Mouse (Mus musculus) heart, embryonic 13.5 days (tissue): Measurements from ENCODE around the gene Dgat2. TPM values are rescaled to one million over a fixed set of nuclear protein-coding genes. Genes with fewer than 3 reads are reported as not detected.

Experiments
- ATAC-seq: fragments of 200-750 bp; cut with Nextera tagmentation; 2 replicates; pipeline ENCODE4 v1.8.0; 2017; ENCODE audit warnings: moderate TSS enrichment; ENCODE audit not compliant: insufficient number of reproducible peaks, low FRiP score, low TSS enrichment; ENCODE audit errors: extremely low read depth
- H3K27ac ChIP-seq: fragments of 300-500 bp; sonication (generic); replicated peaks from 2 replicates; pipeline ENCODE4 v1.5.1; 2015; ENCODE audit warnings: moderate library complexity, mild to moderate bottlenecking, inconsistent platforms
- H3K27me3 ChIP-seq: fragments of 300-500 bp; sonication (generic); replicated peaks from 2 replicates; pipeline ENCODE4 v1.6.1; 2015; ENCODE audit warnings: mild to moderate bottlenecking, inconsistent platforms
- H3K36me3 ChIP-seq: fragments of 300-500 bp; sonication (generic); 2 replicates; pipeline ENCODE4 v1.6.1; 2015; ENCODE audit warnings: mild to moderate bottlenecking, inconsistent platforms
- H3K4me1 ChIP-seq: fragments of 300-500 bp; sonication (generic); 2 replicates; pipeline ENCODE4 v1.6.1; 2015; ENCODE audit warnings: inconsistent platforms
- H3K4me2 ChIP-seq: fragments of 300-500 bp; sonication (generic); 2 replicates; pipeline ENCODE4 v1.6.1; 2015; ENCODE audit warnings: inconsistent platforms, mild to moderate bottlenecking, moderate library complexity
- H3K4me3 ChIP-seq: fragments of 300-500 bp; sonication (generic); 2 replicates; pipeline ENCODE4 v1.5.1; 2015; ENCODE audit warnings: moderate library complexity, mild to moderate bottlenecking, inconsistent platforms
- H3K9ac ChIP-seq: fragments of 300-500 bp; sonication (generic); 2 replicates; pipeline ENCODE4 v1.6.1; 2015; ENCODE audit warnings: inconsistent platforms, mild to moderate bottlenecking, moderate library complexity
- H3K9me3 ChIP-seq: fragments of 300-500 bp; sonication (generic); 2 replicates; pipeline ENCODE4 v1.6.1; 2016; ENCODE audit warnings: inconsistent platforms
- WGBS: fragments of 180-500 bp; shearing (Covaris S2); methylation state at CpG from one replicate; pipeline ENCODE4 v1.1.7; 2015; ENCODE audit warnings: mixed read lengths; 5-methylcytosine and 5-hydroxymethylcytosine counted together
- polyA plus RNA-seq: library from polyadenylated mRNA; unstranded; fragments of >200 nt; fragmentation: Nextera tagmentation; extraction: Ambion mirVana; gene quantifications from 2 replicates; pipeline ENCODE4 v1.2.1, GENCODE M21; 2015

Gene Dgat2
- polyA plus RNA-seq, 1 experiment from 2014 or later = 10.6 TPM

- Histone ChIP-seq H3K4me3 (no peak overlapping the region), H3K9me3 (no peaks in the 10 kb centered on the region), H3K4me1 (peaks cover 44% of the 10 kb centered on the region), H3K36me3 (no peaks in the 10 kb centered on the region), H3K4me2 (no peak overlapping the region), H3K9ac (peak overlapping the region; percentile 40; the same call in 1 of the 2 replicates), H3K27me3 (no peaks in the 10 kb centered on the region), H3K27ac (peak overlapping the region; percentile 66)
- WGBS = 83% methylated on average over 10 of the region's 10 CpGs
- ATAC-seq = no peak
These were observed 32.2 kb upstream of the Dgat2 start for GRCm38 (mm10) chr7:99214621-99215185.

GRCm38 (mm10) chr7:99213686-99214085, 31.2 kb upstream of the Dgat2 start:
- H3K27ac ChIP-seq = no peak overlapping the region
- H3K4me2 ChIP-seq = no peak overlapping the region
- no peaks in the 10 kb centered on the region for H3K27me3 ChIP-seq
- no peak overlapping the region for H3K4me3 ChIP-seq
- no peaks in the 10 kb centered on the region for H3K9me3 ChIP-seq
- WGBS = 86% methylated on average over 2 of the region's 2 CpGs
- peaks cover 47% of the 10 kb centered on the region for H3K4me1 ChIP-seq
- no peak for ATAC-seq
- H3K36me3 ChIP-seq = no peaks in the 10 kb centered on the region
- H3K9ac ChIP-seq = no peak overlapping the region

- H3K4me2 ChIP-seq = no peak overlapping the region
- ATAC-seq = no peak
- H3K9ac ChIP-seq = no peak overlapping the region
- no peak overlapping the region for H3K27ac ChIP-seq
- H3K4me1 ChIP-seq = peaks cover 45% of the 10 kb centered on the region
- no peaks in the 10 kb centered on the region for H3K9me3 ChIP-seq
- no peak overlapping the region for H3K4me3 ChIP-seq
- no peaks in the 10 kb centered on the region for H3K36me3 ChIP-seq
- no peaks in the 10 kb centered on the region for H3K27me3 ChIP-seq
- 92% methylated on average over 1 of the region's 1 CpGs for WGBS
These were observed 30.5 kb upstream of the Dgat2 start for GRCm38 (mm10) chr7:99213056-99213455.

- WGBS = 67% methylated on average over 4 of the region's 4 CpGs
- Histone ChIP-seq H3K27me3 (no peaks in the 10 kb centered on the region), H3K4me3 (no peak overlapping the region), H3K4me2 (no peak overlapping the region), H3K27ac (no peak overlapping the region), H3K9me3 (no peaks in the 10 kb centered on the region), H3K36me3 (no peaks in the 10 kb centered on the region), H3K4me1 (peaks cover 9% of the 10 kb centered on the region), H3K9ac (no peak overlapping the region)
- ATAC-seq = no peak
These were observed 26.2 kb upstream of the Dgat2 start for GRCm38 (mm10) chr7:99208704-99209103.

GRCm38 (mm10) chr7:99206364-99206763, 23.8 kb upstream of the Dgat2 start:
- H3K27me3 ChIP-seq = no peaks in the 10 kb centered on the region
- no peak overlapping the region for H3K9ac ChIP-seq
- H3K4me1 ChIP-seq = peaks cover 18% of the 10 kb centered on the region
- 63% methylated on average over 7 of the region's 7 CpGs for WGBS
- H3K4me3 ChIP-seq = no peak overlapping the region
- H3K4me2 ChIP-seq = no peak overlapping the region
- no peak overlapping the region for H3K27ac ChIP-seq
- no peaks in the 10 kb centered on the region for H3K36me3 ChIP-seq
- no peaks in the 10 kb centered on the region for H3K9me3 ChIP-seq
- no peak for ATAC-seq

GRCm38 (mm10) chr7:99202163-99202562, 19.6 kb upstream of the Dgat2 start:
- Histone ChIP-seq H3K9me3 (no peaks in the 10 kb centered on the region), H3K4me3 (no peak overlapping the region), H3K27me3 (no peaks in the 10 kb centered on the region), H3K36me3 (no peaks in the 10 kb centered on the region), H3K9ac (no peak overlapping the region), H3K4me1 (peaks cover 24% of the 10 kb centered on the region), H3K27ac (peak overlapping the region; percentile 77), H3K4me2 (no peak overlapping the region)
- ATAC-seq = no peak
- WGBS = 54% methylated on average over 7 of the region's 7 CpGs

DNA sequence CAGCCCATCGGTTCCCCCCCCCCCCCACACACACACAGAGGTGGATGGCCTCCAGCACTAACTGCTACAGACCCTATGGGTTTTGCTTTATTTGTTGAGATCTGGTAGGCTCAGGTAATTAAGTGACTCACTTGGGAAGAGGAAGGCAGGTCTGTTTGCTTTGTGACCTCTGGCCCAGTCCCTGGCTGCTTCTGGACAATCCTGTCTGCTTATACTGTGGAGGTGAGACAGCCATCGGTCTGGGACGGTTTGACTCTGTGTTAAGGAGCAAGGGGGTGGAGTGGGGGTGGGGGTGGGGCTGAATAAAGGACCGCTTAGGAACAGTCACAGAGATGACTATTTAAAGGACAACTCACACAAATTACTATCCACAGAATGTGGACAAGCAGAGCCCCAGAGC, 17.8 kb upstream of the Dgat2 start:
- Histone ChIP-seq H3K4me3 (no peak overlapping the region), H3K4me2 (no peak overlapping the region), H3K27me3 (no peaks in the 10 kb centered on the region), H3K36me3 (no peaks in the 10 kb centered on the region), H3K4me1 (peaks cover 24% of the 10 kb centered on the region), H3K9me3 (no peaks in the 10 kb centered on the region), H3K27ac (no peak overlapping the region), H3K9ac (no peak overlapping the region)
- ATAC-seq = no peak
- 44% methylated on average over 4 of the region's 4 CpGs for WGBS

DNA sequence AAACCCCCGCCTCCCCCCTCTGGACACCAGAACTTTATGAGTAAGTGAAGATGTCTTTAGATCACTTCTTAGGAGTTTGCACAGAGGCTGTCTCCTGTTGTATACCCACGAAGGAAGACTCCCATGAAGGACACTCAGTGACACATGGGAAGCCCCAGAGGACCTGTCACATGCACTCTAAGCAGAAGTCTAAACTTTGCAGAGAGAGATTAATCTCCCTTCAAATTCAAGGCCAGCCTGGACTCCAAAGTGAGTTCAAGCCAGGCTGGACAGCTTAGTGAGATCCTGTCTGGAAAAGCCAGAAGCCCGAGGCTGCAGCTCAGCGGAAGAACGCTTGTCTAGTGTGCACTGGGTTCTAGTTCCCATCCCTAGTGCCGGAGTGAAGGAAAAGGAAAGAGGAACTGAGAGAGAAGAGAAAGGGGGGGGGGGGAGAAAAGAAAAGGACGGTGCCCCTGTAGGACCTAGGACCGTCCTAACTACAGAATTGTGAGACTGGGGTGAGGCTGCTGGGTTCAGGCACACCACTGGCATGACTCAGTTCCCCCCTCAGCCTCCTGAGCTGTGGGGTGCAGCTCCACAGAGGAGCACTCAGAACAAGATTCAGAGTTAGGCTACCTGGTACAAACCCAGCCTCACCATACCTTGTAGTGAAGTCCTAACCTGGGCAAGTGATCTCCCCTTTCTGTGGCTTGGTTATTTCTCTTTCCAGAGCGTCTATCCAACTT, 17.1 kb upstream of the Dgat2 start:
- Histone ChIP-seq H3K9ac (no peak overlapping the region), H3K4me1 (peaks cover 24% of the 10 kb centered on the region), H3K36me3 (no peaks in the 10 kb centered on the region), H3K9me3 (no peaks in the 10 kb centered on the region), H3K27ac (no peak overlapping the region), H3K4me2 (no peak overlapping the region), H3K4me3 (no peak overlapping the region), H3K27me3 (no peaks in the 10 kb centered on the region)
- no peak for ATAC-seq
- WGBS = 77% methylated on average over 9 of the region's 9 CpGs

GRCm38 (mm10) chr7:99198811-99199210, 16.3 kb upstream of the Dgat2 start:
- 87% methylated on average over 2 of the region's 2 CpGs for WGBS

DNA sequence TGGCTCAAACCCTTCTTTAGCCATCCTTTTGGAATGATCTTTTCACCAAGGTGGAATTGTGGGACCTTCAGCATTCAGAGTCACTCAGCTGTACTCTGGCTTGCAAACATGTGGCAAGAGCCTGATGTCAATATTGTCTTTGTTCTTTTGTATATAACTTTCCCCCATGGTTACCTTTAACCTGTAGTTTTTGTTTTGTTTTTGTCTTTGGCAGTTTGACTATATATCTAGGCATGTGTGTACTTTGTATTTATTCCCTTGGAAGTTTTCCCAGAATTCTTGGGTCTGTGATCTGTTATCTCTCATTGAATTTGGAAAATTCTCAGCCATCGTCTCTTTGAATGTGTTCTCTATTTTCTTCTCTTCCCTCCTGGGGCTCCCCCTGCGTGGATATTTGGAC, 12.0 kb upstream of the Dgat2 start:
- WGBS = 55% methylated on average over 2 of the region's 2 CpGs
- Histone ChIP-seq H3K9ac (no peak overlapping the region), H3K4me3 (no peak overlapping the region), H3K4me1 (no peaks in the 10 kb centered on the region), H3K27ac (no peak overlapping the region), H3K9me3 (no peaks in the 10 kb centered on the region), H3K4me2 (no peak overlapping the region), H3K36me3 (no peaks in the 10 kb centered on the region), H3K27me3 (no peaks in the 10 kb centered on the region)
- no peak for ATAC-seq

More at GRCm38 (mm10) chr7:99198811-99199210, 16.3 kb upstream of the Dgat2 start:
- H3K27ac ChIP-seq = no peak overlapping the region
- H3K4me1 ChIP-seq = peaks cover 24% of the 10 kb centered on the region
- no peak overlapping the region for H3K4me2 ChIP-seq
- H3K9ac ChIP-seq = no peak overlapping the region
- H3K9me3 ChIP-seq = no peaks in the 10 kb centered on the region
- no peaks in the 10 kb centered on the region for H3K27me3 ChIP-seq
- ATAC-seq = no peak
- no peak overlapping the region for H3K4me3 ChIP-seq
- no peaks in the 10 kb centered on the region for H3K36me3 ChIP-seq

- ATAC-seq = no peak
- Histone ChIP-seq H3K4me2 (no peak overlapping the region), H3K9ac (no peak overlapping the region), H3K27ac (no peak overlapping the region), H3K4me1 (no peaks in the 10 kb centered on the region), H3K27me3 (no peaks in the 10 kb centered on the region), H3K9me3 (no peaks in the 10 kb centered on the region), H3K36me3 (no peaks in the 10 kb centered on the region), H3K4me3 (no peak overlapping the region)
- WGBS = 76% methylated on average over 4 of the region's 4 CpGs
These were observed 11.4 kb upstream of the Dgat2 start for GRCm38 (mm10) chr7:99193926-99194325.

DNA sequence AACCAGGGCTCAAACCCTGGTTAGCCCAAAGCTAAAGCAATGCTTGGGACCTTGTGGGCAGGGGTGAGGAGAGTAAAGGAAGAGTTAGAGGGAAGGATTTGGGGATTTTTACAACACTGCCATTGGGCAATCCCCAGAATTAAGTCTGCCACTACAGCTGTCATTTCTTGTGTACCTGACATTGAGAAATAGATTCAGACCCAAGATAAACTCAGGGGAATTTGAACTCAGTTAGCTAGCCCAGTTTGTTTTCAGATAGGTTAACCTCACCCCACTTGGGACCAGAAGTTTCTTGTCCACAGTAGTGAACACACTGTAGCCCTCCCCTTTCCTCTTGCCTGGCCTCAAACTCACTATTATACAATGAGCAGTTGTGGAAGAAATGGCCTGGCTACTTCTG, 8.9 kb upstream of the Dgat2 start:
- H3K27me3 ChIP-seq = peaks cover 3% of the 10 kb centered on the region; the same call in 1 of the 2 replicates
- H3K9me3 ChIP-seq = no peaks in the 10 kb centered on the region
- H3K4me3 ChIP-seq = no peak overlapping the region
- no peaks in the 10 kb centered on the region for H3K36me3 ChIP-seq
- H3K27ac ChIP-seq = no peak overlapping the region
- H3K4me2 ChIP-seq = no peak overlapping the region
- no peak overlapping the region for H3K9ac ChIP-seq
- H3K4me1 ChIP-seq = no peaks in the 10 kb centered on the region
- no peak for ATAC-seq
